Mouse (Mus musculus): ENCODE data around the gene Trim46. TPM values are rescaled to one million over a fixed set of nuclear protein-coding genes. Genes with fewer than 3 reads are reported as not detected.

Trim46 gene
- total RNA-seq, 2 experiments from 2014 or later, result 0.18 to 0.50 TPM

- DNase-seq, result peak; percentile 94
- Histone ChIP-seq H3K4me3 (peak overlapping the region; percentile 70), H3K27ac (peak overlapping the region; percentile 84)
- TF ChIP-seq CTCF (IDR thresholded peaks at IDR 0.05), result peak; percentile 56
- intact Hi-C loops (cut with DNase I), result loop anchor here (2.0 kb wide), 1 partner anchor 19 kb away; the partner anchor contains the start of gene Thbs3
Observed at GRCm38 (mm10) chr3:89195979-89196877, 49.9 kb downstream of the Trim46 start.

- TF ChIP-seq CTCF (IDR thresholded peaks at IDR 0.05), result peak; percentile 33; the same call in 1 of the 2 replicates
- no peak overlapping the region for H3K4me3 ChIP-seq
- H3K27ac ChIP-seq, result no peak overlapping the region
- no peak for DNase-seq
- intact Hi-C loops (cut with DNase I), result no loop called here
Observed at GRCm38 (mm10) chr3:89193853-89194252, 52.3 kb downstream of the Trim46 start.

GRCm38 (mm10) chr3:89193351-89193750, 52.8 kb downstream of the Trim46 start:
- Histone ChIP-seq H3K27ac (no peak overlapping the region), H3K4me3 (no peak overlapping the region)
- no peak for DNase-seq
- TF ChIP-seq CTCF (IDR thresholded peaks at IDR 0.05), result no peak; the same call in 1 of the 2 replicates
- intact Hi-C loops (cut with DNase I), result no loop called here

GRCm38 (mm10) chr3:89190436-89190835, 55.7 kb downstream of the Trim46 start:
- Histone ChIP-seq H3K4me3 (no peak overlapping the region), H3K27ac (no peak overlapping the region)
- no peak for TF ChIP-seq CTCF (IDR thresholded peaks at IDR 0.05)
- intact Hi-C loops (cut with DNase I), result no loop called here
- no peak for DNase-seq

- no peak for TF ChIP-seq CTCF (IDR thresholded peaks at IDR 0.05)
- Histone ChIP-seq H3K4me3 (no peak overlapping the region), H3K27ac (no peak overlapping the region)
- DNase-seq, result no peak
- intact Hi-C loops (cut with DNase I), result no loop called here
Observed at GRCm38 (mm10) chr3:89188478-89188875, 57.6 kb downstream of the Trim46 start.

- intact Hi-C loops (cut with DNase I), result no loop called here
- Histone ChIP-seq H3K4me3 (no peak overlapping the region), H3K27ac (no peak overlapping the region)
- no peak for TF ChIP-seq CTCF (IDR thresholded peaks at IDR 0.05)
- no peak for DNase-seq
Observed at GRCm38 (mm10) chr3:89187690-89188477, 58.2 kb downstream of the Trim46 start.

GRCm38 (mm10) chr3:89187197-89187596, 58.9 kb downstream of the Trim46 start:
- H3K27ac ChIP-seq, result no peak overlapping the region
- intact Hi-C loops (cut with DNase I), result no loop called here
- no peak for TF ChIP-seq CTCF (IDR thresholded peaks at IDR 0.05)
- no peak overlapping the region for H3K4me3 ChIP-seq
- no peak for DNase-seq

Small RNA genes lying within 50 kb of the gene (microRNA-seq; reads per million reads assigned to microRNA genes)
- 13.0 reads per million, percentile 11 among the genes with 10 or more reads in this experiment for gene Mir92b

Other genes with a start within 250 kb of the Trim46 start
- gene Rusc1, start 153.0 kb downstream of the Trim46 start, total RNA-seq (2021), result 10 to 100 TPM; 16.8 to 20.5 TPM
- gene Gm43738, start 145.2 kb downstream of the Trim46 start, total RNA-seq (2021), result not detected
- gene Fdps, start 144.3 kb downstream of the Trim46 start, total RNA-seq (2021), result 10 to 100 TPM; 24.8 to 28.8 TPM
- not detected for gene Pklr, start 110.2 kb downstream of the Trim46 start, total RNA-seq (2021)
- under 1 TPM; 0.31 to 0.43 TPM for gene Hcn3, start 86.1 kb downstream of the Trim46 start, total RNA-seq (2021)
- gene Clk2, start 81.5 kb downstream of the Trim46 start, total RNA-seq (2021), result 10 to 100 TPM; 16.0 to 21.4 TPM
- 10 to 100 TPM; 37.7 to 39.0 TPM for gene Scamp3, start 68.8 kb downstream of the Trim46 start, total RNA-seq (2021)
- 10 to 100 TPM; 15.8 to 17.2 TPM for gene Fam189b, start 63.2 kb downstream of the Trim46 start, total RNA-seq (2021)
- gene Gba, start 43.4 kb downstream of the Trim46 start, total RNA-seq (2021), result 10 to 100 TPM; 17.4 to 19.7 TPM
- gene Thbs3, start 31.1 kb downstream of the Trim46 start, total RNA-seq (2021), result 10 to 100 TPM in 1 of 2 experiments, 1 to 10 TPM in 1; 6.4 to 10.2 TPM
- 10 to 100 TPM; 40.7 to 51.4 TPM for gene Mtx1, start 19.2 kb downstream of the Trim46 start, total RNA-seq (2021)
- gene Muc1, start 17.3 kb downstream of the Trim46 start, total RNA-seq (2021), result under 1 TPM; 0.13 to 0.22 TPM
- gene Krtcap2, start 343 bp downstream of the Trim46 start, total RNA-seq (2021), result 10 to 100 TPM; 62.9 to 79.7 TPM
- 10 to 100 TPM; 16.4 to 26.9 TPM for gene Dpm3, start 13.0 kb upstream of the Trim46 start, total RNA-seq (2021)
- gene Slc50a1, start 24.3 kb upstream of the Trim46 start, total RNA-seq (2021), result 1 to 10 TPM; 8.9 to 9.7 TPM
- 10 to 100 TPM in 1 of 2 experiments, 1 to 10 TPM in 1; 7.9 to 13.1 TPM for gene Efna1, start 34.8 kb upstream of the Trim46 start, total RNA-seq (2021)
- not detected for gene Efna3, start 76.7 kb upstream of the Trim46 start, total RNA-seq (2021)
- gene Efna4, start 91.7 kb upstream of the Trim46 start, total RNA-seq (2021), result under 1 TPM; 0.15 to 0.20 TPM
- gene Adam15, start 103.7 kb upstream of the Trim46 start, total RNA-seq (2021), result 10 to 100 TPM; 21.7 to 30.5 TPM
- gene Dcst2, start 115.7 kb upstream of the Trim46 start, total RNA-seq (2021), result not detected
- gene Dcst1, start 118.9 kb upstream of the Trim46 start, total RNA-seq (2021), result not detected
- 10 to 100 TPM; 22.8 to 33.3 TPM for gene Zbtb7b, start 148.5 kb upstream of the Trim46 start, total RNA-seq (2021)
- gene Lenep, start 156.5 kb upstream of the Trim46 start, total RNA-seq (2021), result 1 to 10 TPM in 1 of 2 experiments, under 1 TPM in 1; 0.41 to 2.1 TPM
- 10 to 100 TPM; 40.8 to 56.4 TPM for gene Flad1, start 165.6 kb upstream of the Trim46 start, total RNA-seq (2021)
- gene Cks1b, start 172.1 kb upstream of the Trim46 start, total RNA-seq (2021), result 1 to 10 TPM; 1.8 to 2.5 TPM
- gene Shc1, start 172.1 kb upstream of the Trim46 start, total RNA-seq (2021), result 10 to 100 TPM; 15.0 to 17.2 TPM
- 10 to 100 TPM in 1 of 2 experiments, 1 to 10 TPM in 1; 9.5 to 10.1 TPM for gene Pygo2, start 183.9 kb upstream of the Trim46 start, total RNA-seq (2021)
- 100 to 1,000 TPM; 202 to 227 TPM for gene Pbxip1, start 190.4 kb upstream of the Trim46 start, total RNA-seq (2021)
- gene Pmvk, start 208.2 kb upstream of the Trim46 start, total RNA-seq (2021), result 10 to 100 TPM in 1 of 2 experiments, 1 to 10 TPM in 1; 6.3 to 11.1 TPM

Measured in gastrocnemius, adult 2 months (tissue).